Mouse (Mus musculus): Measurements from ENCODE around the gene Tnfrsf1a.
A peak's percentile ranks its signal among the peaks of the same experiment; 100 is the strongest.
"Not testable (repeated sequence)": the region's sequence is repeated elsewhere in the genome, so short reads cannot be mapped to it uniquely, and the experiment has no call there.

Gene Tnfrsf1a

DNA sequence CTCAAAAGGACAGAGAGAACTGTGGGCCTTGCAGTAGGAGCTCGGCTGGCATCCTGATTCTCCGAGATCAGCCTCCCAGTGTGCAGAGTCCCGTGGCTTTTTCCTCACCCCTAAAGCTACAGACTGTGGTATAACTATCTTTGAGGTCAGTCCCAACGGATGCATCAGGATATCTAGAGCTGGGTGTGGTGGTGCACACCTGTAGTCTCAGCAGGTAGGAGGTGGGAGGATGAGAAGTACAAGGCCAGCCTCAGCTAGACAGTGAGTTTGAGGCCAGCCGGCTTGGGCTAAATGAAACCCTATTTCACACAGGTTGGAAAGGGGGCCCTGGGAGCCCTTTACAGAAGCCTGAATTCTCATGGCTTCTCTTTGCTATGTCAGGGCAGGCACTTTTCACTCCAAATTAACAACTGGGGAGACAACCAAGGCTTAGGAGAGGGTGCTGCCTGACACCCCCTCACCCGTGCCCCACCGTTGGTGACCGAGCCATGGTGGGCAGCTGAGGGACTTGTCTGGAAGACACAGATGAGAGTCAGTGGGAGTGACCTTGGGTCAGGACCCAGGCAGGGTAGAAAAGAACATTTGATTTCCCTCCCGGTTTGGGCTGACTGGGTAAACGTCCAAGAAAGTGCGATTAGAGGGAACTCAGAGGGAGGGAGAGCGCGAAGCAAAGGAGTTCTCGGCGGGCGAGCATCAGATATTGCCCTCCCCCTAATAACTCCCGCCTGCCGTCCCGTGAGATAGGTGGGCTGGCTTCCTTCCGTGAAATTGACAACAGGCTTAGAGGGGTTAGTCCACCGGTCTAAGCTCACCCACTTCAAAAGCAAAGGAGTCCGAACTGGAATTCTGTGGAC lies at the start of gene Tnfrsf1a:
Gene Tnfrsf1a (plus strand): TSS at position 642 of the 854 bp plus-strand sequence.
- DNase-seq (ENCODE audit: low read depth) = no peak

DNA sequence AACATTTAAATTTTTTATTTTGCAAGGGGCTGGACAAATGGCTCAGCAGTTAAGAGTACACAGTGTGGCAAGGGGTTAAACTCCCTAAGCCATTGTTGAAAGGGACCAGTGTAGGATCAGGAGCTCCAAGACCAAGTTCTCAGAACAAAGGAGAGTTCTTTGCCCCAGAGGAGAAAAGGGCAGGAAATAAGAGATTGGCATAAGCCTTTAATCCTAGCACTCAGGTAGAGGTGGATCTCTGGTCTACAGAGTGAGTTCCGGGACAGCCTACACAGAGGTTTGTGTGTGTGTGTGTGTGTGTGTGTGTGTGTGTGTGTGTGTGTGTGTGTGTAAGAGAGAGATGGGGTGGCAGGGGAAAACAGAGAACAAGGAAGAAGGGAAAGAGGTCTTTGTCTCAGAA lies 48.2 kb upstream of the Tnfrsf1a start:
- DNase-seq (ENCODE audit: low read depth) = no peak

DNA sequence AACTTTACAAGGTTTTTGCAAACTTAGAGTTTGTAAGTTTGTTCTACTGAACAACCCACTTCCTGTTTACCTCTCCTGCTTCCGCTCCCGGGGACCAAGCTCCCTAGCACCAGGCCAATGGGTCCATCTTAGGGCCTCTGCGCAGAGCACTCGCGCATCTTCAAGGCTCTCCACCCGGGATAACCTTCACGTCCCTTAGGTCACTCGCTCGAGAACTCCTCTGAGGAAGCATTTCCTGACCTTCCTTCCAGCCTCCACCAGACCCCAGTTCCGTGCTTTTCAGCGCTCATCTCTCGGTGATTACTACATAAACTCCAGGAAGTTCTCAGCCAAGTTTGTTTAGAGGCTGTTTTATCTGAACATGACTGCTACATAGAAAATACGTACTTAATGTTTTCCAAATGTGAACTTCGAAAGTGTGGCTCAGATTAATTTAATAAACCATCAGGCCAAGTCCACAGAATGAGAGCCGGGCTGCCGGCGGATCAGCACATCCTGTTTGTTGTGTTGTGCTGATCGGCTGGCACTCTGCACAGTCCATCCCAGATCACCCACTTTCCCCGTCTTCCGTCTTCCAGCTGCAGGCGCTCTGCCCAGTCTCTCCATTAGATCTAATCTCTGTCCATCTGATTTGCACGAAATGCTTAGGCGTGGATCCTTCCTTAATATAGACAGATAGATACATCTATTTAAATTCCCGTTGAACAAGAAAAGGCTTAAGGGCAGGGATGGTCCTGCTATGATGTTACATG lies 46.8 kb upstream of the Tnfrsf1a start:
- no peak for DNase-seq (ENCODE audit: low read depth)

DNA sequence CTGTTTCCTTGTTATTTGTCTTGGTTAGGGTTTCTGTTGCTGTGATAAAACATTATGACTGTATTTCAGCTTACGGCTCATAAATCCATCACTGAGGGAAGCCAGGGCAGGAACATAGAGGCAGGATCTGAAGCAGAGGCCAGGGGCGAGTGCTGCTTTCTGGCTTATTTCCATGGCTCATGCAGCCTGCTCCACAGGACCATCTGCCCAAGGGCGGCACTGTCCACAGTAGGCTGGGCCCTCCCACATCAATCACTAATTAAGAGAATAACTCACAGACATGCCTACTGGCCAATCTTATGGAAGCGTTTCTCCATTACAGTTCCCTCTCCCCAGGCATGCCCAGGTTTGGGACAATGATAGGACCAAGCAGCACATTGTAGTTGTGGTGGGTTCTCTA lies 45.9 kb upstream of the Tnfrsf1a start:
- DNase-seq (ENCODE audit: low read depth) = no peak

DNA sequence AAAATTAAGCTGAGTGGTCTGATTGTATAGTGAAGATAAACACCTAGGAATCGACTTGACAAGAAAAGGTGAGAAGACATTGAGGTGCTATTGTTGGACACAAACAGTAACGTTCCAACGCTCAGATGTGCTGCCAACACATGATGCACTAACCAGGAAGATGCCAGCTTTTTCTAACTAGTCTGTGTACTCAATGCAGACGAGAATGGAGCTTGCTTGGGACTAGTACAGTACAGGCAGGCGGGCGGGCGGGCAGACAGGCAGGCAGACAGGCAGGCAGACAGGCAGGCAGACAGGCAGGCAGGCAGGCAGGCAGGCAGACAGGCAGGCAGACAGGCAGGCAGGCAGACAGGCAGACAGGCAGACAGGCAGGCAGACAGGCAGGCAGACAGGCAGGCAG lies 44.8 kb upstream of the Tnfrsf1a start:
- DNase-seq (ENCODE audit: low read depth) = not testable (repeated sequence)

DNA sequence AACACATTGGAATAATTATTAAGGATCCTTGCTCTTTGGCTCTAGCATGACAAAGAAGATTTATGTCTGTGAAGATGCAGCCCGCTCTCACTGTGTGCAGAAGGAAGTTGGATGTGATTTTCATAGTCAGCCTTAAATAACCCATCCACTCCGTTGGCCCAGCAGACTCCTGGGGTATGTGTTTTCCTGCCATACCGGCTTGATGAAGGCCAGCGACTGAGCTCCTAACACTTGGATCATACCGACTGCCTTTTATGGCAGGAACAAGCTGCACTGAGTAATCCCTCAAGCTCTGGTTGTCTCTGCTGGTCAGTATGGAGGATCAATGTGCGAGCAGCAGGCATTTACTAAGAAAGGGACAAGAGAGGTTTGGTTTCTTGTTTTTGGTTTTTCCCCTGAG lies 43.7 kb upstream of the Tnfrsf1a start:
- no peak for DNase-seq (ENCODE audit: low read depth)

DNA sequence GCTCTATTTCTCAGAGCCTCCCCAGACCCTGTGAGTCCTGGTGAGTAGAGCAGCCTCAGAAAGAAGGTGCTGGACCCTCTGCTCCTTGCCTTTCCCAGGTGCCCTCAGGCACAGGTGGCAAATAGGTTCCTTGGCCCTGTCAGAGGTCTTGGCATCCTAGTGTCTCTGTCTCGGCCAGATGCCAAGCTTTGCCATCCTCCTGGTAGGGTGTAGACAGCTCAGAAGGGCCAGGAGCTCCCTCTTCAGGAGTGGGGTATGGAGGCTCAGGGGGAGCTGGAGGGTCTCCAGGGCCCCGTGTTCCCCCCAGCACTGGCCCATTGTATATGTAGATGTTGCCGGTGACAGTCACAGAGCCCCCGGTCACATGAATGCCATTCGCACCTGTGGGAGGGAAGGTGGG lies 42.1 kb upstream of the Tnfrsf1a start:
- no peak for DNase-seq (ENCODE audit: low read depth)

DNA sequence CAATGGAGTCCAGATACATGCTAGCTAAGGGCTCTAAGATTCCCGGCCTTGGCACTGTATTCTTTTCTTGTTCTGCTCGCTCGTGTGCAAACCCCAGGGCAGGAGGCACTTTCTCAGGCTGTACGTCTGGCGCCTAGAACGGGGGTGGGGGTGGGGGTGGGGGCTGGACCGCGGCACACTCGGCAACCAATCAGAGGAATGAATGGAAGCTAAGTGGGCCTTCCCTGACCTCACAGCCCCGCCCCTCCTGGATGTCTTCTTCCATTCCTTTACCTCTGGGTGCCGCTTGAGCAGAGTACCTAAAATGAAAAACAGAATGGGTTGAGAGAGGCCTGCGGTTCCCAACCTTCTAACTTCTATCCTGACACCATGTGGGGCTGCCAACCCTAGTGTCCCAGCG lies 40.2 kb upstream of the Tnfrsf1a start:
- no peak for DNase-seq (ENCODE audit: low read depth)

DNA sequence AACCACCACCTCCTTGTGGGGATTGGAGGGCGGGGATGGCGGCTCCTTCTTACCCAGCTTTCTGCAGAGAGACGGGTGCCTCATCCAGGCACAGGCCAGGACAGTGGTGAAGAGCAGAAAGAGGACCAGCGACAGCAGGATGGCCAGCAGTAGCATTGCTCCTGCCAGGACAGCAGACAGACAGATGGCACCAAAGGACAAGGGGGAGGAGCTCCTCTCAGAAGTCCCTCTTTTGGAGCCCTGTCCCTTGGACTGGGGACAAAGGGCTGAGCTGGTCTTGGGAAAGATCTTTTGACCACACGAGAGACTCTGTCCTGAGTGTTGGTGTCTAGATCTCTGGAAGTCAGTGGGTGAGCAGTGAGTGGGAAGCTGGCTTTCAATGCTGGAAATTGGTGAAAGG lies 39.8 kb upstream of the Tnfrsf1a start:
- DNase-seq (ENCODE audit: low read depth) = no peak

DNA sequence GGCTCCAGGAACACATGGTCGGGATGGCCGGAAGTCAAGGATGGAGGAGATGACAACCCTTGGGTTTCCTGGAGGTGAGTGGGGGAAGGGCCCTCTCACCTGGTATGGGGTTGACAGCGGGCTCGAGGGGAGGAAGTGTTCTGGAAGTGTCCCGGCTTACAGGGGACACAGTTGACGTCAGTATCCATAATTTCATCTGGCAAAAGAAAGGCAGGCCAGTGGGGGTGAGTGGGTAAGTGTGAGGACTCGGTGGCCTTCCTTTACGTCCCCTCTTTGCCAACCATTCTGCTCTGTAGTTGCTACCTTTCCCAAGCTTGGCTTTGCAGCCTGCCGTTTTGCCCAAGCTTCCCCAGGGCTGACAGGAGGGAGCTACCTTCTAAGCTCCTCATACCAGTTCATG lies 37.0 kb upstream of the Tnfrsf1a start:
- DNase-seq (ENCODE audit: low read depth) = no peak

DNA sequence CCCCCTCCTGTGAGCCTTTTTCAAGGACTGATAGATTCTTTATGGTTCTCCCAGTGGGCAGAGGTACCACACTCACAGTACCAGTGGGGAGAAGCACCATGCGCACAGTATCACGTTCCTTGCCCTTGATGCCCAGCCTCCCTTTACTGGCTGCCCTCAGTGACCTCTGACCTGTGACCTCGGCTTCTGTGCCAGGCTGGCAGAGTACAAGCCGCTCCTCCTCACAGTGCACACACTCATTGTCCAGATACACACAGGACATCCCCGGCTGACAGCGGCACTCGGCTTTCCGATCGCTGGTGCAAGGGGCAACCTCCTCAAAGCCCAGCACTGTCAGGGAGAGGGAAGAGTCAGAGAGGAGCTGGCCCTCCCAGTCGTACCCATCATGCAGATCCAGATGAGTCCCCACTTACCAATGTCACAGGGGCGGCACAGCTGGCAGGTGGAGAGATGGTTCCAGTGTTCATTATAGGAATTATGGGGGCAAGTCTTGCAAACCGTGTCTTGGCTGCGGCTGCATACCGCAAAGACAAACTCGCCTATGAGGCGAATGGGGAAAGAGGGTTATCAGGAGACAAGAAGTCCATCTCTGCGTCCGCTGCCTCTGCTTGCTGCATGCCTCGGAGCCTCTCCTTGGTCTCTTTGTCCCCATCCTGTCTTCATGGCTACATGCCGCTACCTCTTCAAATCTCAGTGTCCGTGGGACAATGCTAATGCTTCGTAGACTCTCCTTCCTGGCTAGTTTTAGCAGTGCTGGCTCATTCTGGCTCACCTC lies 36.4 kb upstream of the Tnfrsf1a start:
- DNase-seq (ENCODE audit: low read depth) = peak; percentile 23

DNA sequence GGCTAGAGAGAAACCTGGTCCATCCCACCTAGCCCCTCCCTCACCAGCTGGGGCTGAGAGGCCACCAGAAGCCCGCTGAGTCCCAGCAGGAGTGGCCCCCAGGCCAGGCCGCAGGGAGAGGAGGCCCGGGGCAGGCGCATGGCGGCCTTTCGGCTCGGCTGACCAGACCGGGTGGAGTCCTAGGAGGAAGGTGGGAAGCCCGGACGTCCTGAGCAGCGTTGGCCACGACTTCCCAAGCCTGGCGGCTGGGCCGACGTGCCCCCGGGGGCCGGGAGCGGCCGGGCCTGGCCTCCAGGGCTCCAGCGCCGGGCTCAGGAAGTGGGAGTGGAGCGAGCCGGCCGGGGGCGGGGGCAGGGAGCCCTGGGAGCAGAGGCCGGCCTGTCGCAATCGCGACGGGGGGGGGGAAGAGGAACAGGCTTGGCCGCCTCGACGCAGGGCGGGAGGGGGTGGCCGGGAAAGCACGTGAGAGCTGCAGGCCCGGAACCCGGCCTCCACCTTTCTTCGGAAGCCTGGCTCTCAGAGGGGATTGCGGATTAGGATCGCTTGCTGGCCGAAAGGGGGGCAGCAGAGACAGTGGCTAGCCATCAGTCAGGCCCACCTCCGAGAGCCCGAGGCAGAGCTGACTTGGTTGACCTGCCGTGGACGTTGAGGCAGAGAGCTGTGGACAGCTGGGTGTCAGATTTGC lies 35.5 kb upstream of the Tnfrsf1a start, which contains the start of gene Ltbr:
Gene Ltbr (minus strand): TSS at position 340 of the 685 bp plus-strand sequence.
- peak; percentile 86 for DNase-seq (ENCODE audit: low read depth)

DNA sequence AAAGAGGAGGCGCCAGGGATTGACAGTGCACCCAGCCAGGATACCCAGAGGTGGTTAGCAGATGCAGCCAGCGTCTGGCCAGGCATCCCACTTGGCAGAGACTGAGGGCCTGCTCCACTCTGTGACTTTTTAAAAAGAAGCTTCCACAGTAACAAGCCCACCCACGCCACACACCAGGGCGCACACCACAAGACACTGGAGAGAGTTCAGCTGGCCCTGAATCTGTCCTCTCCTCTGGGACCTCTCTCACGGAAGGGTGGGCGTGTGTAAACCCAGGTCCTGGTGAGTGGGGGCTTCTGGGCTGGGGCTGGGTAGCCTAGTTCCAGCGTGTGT lies 35.0 kb upstream of the Tnfrsf1a start:
- DNase-seq (ENCODE audit: low read depth) = no peak

DNA sequence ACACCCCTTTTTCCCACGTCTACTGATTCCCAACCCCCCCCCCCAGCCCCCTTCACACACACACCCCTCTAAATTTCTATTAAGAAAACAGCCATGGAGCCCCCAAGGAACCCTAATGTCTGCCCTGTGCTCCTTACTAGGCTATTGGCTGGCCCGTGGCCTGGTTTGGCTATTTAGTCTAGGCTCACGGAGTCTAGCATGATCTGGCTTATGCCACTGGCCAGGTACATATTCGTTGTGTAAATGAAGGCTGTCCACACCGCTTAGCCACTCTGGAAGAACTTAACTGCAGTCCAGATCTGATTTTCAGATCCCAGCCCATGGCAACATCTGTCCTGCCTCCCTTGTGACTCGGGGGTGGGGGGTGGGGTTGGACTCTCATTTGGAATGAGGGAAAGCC lies 34.4 kb upstream of the Tnfrsf1a start:
- no peak for DNase-seq (ENCODE audit: low read depth)

DNA sequence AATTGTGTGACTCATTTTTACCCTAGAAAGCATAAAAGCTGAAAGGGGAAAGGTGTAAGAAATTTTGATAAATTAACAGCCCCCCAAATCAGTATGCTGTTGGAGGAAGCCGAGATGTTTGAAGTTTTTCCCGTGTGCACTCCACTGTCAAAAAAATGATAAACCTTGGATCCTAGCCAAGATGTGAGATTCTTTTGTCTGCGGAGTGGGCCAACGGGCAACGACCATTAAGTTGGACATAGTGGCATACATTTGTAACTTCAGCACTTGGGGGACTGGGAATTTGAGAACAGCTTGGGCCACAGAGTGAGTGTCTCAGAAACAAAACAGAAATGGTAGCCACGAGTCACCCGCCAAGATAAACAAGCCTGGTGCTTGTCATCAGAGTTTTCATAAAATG lies 32.1 kb upstream of the Tnfrsf1a start:
- DNase-seq (ENCODE audit: low read depth) = no peak

DNA sequence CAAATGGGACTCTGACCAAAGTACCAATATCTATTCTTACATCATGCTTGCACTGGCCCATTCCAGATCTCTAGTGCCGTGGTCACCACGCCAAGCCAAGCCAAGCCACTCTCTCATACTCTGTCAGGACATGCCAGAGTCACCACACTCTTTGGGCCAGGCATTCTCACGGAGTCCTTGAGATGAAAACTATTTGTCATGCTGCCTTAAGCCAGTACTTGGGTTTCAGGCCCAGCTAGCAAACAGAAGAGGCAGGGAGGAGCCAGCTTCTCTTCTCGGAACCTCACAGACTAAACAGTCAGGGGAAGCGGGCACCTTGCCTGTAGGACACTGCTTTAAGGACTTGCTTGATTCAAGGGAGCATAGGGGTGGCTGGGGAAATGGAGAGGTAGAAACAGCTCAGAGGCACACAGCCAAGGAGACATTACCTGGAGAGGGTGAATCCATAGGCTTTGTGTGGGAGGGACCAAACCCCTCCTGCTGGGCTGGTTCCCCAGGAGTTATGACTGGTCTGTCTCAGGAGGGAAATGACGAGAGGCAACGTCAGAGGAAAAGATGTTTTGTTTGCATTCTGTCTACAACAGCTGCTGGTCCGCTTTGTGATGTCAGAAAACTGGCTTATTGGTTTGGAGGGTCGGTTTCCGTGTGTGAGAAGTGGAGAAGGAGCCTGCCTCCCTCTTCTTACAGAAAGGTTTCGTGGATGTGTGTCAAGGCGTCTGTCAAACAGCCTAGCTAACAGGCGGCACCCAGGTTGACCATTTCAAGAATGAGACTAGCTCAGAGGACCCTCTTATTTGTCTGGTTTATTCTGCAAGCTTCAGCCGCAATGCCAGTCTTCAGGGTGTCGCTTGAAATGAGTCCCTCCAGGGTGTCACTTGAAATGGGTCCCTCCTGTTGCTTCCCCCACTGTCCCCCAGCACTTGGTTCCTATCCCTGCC lies 29.9 kb upstream of the Tnfrsf1a start:
- no peak for DNase-seq (ENCODE audit: low read depth)

DNA sequence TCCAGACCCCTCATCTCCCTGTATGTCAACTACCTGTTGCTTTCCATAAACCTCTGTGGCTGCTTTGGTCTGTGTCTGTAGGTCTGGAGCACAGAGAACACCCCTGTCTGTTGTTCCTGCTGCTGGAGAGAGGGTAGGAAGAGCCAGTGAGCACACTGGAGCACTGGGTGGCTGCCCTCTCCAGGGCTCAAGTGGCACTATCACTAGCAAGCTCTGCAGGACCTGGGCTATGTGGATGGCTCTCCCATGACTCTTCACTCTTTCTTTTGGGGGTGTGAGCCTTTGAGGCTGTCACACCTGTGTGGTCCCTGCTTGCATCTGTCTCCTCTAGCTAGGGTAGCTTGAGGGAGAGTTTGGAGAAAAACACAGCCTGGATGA lies 29.3 kb upstream of the Tnfrsf1a start:
- DNase-seq (ENCODE audit: low read depth) = no peak

DNA sequence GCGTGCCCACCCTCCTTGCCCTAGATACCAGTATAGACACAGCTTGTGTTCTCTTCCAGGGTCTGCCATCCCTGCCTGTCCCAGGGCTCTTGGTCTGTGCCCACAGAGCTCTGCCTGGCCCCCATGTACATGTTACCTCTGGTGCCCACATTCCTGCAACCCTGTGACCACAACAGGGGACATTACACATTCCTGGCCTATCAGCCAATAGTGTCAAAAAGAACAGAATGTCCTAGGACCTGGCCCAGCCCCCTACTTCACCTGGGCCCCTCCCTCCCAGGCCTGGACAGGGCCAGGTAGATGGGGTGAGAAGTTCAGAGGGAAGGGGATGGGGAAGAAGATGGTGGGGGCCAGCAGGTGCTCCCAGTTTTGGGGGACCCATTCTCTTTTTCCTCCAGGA lies 28.8 kb upstream of the Tnfrsf1a start, which contains the start of gene Scnn1a:
Gene Scnn1a (plus strand): TSS at position 337 of the 400 bp plus-strand sequence.
- DNase-seq (ENCODE audit: low read depth) = no peak

DNA sequence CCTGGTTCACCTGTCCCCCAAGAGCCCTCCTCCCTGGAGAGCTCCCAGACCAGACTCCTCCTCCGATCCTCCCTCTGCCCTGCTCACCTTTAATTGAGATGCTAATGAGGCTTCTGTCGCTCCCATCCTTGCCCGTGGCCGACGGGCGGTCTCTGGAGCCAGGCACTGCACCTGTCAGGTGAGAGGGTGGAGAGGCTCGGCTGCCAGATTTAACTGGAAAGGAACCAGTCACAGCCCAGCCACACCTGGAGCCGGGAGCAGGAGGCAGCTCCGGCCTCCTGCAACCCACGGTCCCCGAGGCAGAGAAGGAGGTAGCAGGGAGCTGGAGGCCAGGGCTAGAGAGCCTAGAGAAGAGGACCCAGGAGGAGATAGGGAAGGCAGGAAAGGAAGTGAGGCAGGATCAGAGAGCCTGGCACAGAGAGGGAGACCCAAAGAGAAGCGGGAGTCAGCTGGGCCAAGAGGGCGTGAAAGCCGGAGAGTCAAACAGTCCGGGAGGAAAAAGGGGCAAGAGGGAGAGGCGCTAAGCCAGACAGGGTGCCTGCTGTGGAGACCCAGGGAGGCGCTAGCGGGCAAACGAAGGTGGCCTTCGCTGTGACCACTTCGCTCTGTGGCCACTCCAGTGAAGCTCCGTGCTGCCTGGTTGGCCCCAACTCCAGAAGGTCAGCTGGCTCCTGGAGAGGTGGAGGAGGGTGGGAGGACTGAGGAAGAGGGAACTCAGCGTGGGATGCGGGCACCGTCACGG lies 27.9 kb upstream of the Tnfrsf1a start:
- no peak for DNase-seq (ENCODE audit: low read depth)

DNA sequence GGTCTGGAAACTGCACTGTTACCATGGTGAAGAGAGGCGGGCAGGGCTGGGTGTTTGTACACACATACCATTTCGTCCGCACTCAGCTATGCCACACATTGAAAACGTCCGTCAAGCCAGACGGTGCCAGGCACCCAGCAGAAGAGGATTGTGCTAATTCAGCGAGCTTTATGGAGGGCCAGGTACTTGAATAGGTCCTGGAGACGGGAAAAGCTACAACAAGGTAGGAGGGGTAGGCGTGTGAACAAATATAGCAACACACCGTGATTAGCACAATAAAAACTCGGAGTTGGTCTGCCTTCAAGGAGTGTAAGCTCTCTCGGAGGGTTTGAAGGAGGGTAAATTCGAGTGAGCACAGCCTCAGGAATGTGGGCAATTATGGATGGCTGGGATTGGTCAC lies 26.4 kb upstream of the Tnfrsf1a start:
- no peak for DNase-seq (ENCODE audit: low read depth)
